ENCODE assay signal across 8 mouse cellular contexts in the genomic region with DNA sequence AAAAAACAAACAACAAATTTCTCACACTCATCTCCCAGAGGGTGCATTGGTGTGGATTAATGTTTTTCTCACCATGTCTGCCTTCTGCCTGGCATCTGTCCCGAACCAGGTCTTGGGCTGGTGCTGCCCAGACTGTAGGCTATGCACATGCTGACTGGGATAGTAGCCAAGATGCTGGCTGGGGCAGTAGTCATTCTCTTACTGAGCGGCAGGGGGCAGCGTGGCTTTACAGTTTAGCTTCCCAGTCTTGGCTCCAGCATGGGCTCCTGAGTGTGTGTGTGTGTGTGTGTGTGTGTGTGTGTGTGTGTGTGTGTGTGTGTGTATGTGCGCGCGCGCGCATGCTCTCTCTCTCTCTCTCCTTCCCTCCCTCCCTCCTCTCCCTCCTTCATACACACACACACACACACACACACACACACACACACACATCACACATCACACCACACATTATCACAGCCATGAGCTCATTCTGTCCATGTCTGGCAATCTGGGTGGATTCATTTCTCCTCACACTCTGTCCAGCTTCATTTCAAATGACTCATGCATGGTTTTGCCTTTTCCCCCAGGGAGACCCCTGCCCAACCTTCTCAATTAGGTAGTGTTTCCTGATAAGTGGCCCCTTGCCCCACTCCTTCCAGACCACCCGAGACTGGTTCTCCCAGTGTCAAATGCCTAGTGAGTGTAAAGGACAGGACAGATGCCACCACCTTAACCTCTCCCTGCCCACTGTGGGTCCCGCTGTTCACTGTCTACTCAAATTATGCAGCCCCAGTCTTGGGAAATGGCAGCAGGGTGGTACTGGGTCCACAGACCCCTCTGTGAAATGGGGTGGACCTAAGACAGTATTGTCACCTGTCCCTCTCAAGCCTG. TPM values are rescaled to one million over a fixed set of nuclear protein-coding genes. Genes with fewer than 3 reads are reported as not detected.
DNase-seq lines count a peak whose midpoint lies in the region; TF ChIP-seq lines count a peak whose summit lies in the region.

No protein-coding gene starts in this region.

- peaks cover 4% of the 10 kb centered on the region; the same call in 1 of the 2 replicates for H3K4me1 ChIP-seq in lung, adult 2 months (ENCODE audit: control insufficient read depth, insufficient read depth, low read length)

- no peak overlapping the region for H3K4me3 ChIP-seq in lung, adult 2 months (replicated peaks; ENCODE audit: extremely low read depth, low read depth, low read length)

- 0 out of 2 replicates have a peak, but pooled peaks have one; percentile 8 for TF ChIP-seq POLR2A in lung, adult 2 months (IDR thresholded peaks at IDR 0.05; ENCODE audit: borderline replicate concordance, extremely low read depth, low read depth, low read length)

- peak; percentile 82 for TF ChIP-seq CTCF in lung, adult 2 months (IDR thresholded peaks at IDR 0.05; ENCODE audit: insufficient read depth, low read length)

- 27% methylated on average over 5 of the region's 10 CpGs for WGBS in lung, adult 2 months

- peak; percentile 65 for DNase-seq in 3134 (ENCODE audit: extremely low read depth, insufficient read length, low spot score)
- peak; percentile 92 for DNase-seq in Muller cell, postnatal 12 days (ENCODE audit: inconsistent ontology term)
- peak; percentile 89 to 93 for DNase-seq in cerebellum, postnatal 25 days
- DNase-seq in gastrocnemius, adult 18-20 months (ENCODE audit: low spot score) = peak; percentile 89
- peak; percentile 88 for DNase-seq in kidney, postnatal 10 days
- peak; percentile 80 for DNase-seq in lung, adult 2 months
- peak; percentile 81 for DNase-seq in ovary, postnatal 36 days (ENCODE audit: low spot score)
- peak; percentile 75 to 77 for DNase-seq in urinary bladder, adult 18-20 months (ENCODE audit: low spot score in 2 of 2)

RNA-seq across cellular contexts. Expression of a gene that starts 3.8 kb away (rescaled TPM):
- total RNA-seq in gastrocnemius, adult 18-20 months (2021) = 1 to 10 TPM; 7.9 to 9.9 TPM
- 6.9 and 7.8 TPM in 2 replicates for polyA plus RNA-seq in lung, adult 2 months (2012; rRNA removed)

RNA-seq across cellular contexts. Expression of a gene that starts 12.4 kb away (rescaled TPM):
- not detected for total RNA-seq in gastrocnemius, adult 18-20 months (2021)
- polyA plus RNA-seq in lung, adult 2 months (2012; rRNA removed) = 9.4 and 15.4 TPM in 2 replicates
